Mouse (Mus musculus): ENCODE measurements around the gene Trmt11. TPM values are rescaled to one million over a fixed set of nuclear protein-coding genes. Genes with fewer than 3 reads are reported as not detected.

Gene Trmt11
- total RNA-seq, 1 experiment, result 21.9 TPM

DNA sequence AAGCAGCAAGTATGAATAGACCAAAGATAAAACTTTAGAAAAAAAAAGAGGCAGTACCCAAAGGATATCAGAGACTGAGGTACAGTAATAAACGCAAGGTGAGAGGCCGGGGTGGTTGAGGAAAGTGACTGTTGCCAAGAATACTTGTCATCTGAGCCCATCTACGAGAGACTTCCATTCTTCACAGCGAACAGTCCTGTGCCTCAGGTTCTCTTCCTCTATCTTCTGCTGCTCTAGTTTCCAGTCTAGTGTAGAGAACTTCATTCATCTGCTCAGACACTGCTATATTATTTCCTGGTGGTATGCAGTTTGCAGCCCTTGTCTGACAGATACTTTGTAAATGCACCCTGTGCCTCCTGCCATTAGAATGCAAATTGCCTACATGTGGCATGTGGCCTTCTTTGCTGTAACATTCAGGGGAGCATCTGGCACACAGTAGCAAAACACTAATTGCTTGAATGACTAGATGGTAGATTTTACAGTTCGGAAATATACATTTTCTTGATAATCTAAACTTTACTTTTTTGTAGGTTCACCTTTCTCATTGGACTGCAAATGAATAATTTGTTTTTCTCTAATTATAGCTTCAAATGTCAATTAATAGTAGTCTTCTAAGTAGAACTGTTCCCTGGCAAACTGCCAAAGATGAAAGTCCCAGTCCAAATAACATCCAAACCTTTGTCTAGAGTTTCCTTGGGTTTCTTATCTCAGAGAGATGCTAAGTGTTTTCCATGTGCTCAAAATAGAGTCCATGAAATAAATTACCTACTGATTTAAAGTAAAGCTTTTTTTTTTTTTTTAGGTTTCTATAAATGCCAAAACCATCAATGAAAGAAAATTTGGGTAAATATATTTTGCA is 23.8 kb upstream of the Trmt11 start:
- H3K36me3 ChIP-seq (ENCODE audit: control insufficient read depth, insufficient read depth, low read length, poor library complexity, severe bottlenecking), result no peaks in the 10 kb centered on the region; the same call in 1 of the 2 replicates
- peaks cover 2 to 7% of the 10 kb centered on the region in 2 experiments; a peak in 3 of 4 replicates for H3K4me1 ChIP-seq (ENCODE audit: control insufficient read depth in 2 of 2, insufficient read depth in 2 of 2, low read length in 2 of 2, poor library complexity in 1 of 2)
- no peak overlapping the region for H3K9ac ChIP-seq (ENCODE audit: insufficient read depth, low read depth, low read length, poor library complexity, severe bottlenecking)
- in situ Hi-C loops (cut with MboI; ENCODE audit: low sequenced_read_pairs in 2 of 2, unreplicated experiment in 2 of 2), result loop anchor here in 1 of 2 experiments (10.0 to 25.0 kb wide), 2 partner anchors 180 to 688 kb away; partner anchors contain the start of genes Hddc2 and Ncoa7
- no peak overlapping the region for H3K4me3 ChIP-seq (ENCODE audit: insufficient read depth in 1 of 2, low read depth in 1 of 2, low read length in 2 of 2, poor library complexity in 1 of 2, severe bottlenecking in 1 of 2)
- no peak for DNase-seq (ENCODE audit: low read depth, low spot score)
- TF ChIP-seq CHD2 (IDR thresholded peaks at IDR 0.05; ENCODE audit: low read depth, low read length), result no peak
- TF ChIP-seq ZNF384 (IDR thresholded peaks at IDR 0.05; ENCODE audit: low read depth, low read length), result no peak
- TF ChIP-seq HCFC1 (IDR thresholded peaks at IDR 0.05; ENCODE audit: borderline replicate concordance, insufficient read depth, low read length), result no peak
- TF ChIP-seq ZC3H11A (IDR thresholded peaks at IDR 0.05; ENCODE audit: borderline replicate concordance, low read depth, low read length), result no peak
- TF ChIP-seq MAFK (IDR thresholded peaks at IDR 0.05; ENCODE audit: insufficient read depth, low read depth, low read length), result no peak
- H3K27ac ChIP-seq (ENCODE audit: insufficient read depth, low read depth, low read length, poor library complexity, severe bottlenecking), result no peak overlapping the region
- no peaks in the 10 kb centered on the region for H3K9me3 ChIP-seq (ENCODE audit: control insufficient read depth, insufficient read depth, low read depth, low read length)

DNA sequence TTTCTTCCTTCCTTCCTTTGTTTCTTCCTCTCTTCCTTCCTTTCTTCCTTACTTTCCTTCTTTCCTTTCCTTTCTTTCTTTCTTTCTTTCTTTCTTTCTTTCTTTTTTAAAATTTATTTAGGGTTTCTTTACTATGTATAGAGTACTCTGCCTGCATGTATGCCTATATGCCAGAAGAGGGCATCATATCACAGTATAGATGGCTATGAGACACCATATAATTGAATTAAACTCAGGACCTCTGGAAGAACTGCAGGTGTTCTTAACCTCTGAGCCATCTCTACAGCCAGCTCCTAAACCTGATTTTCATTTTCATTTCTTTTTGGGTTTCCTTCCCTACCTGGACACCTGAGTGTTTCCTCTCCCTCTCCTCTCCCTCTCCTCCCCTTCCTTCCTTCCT is 22.4 kb upstream of the Trmt11 start:
- Histone ChIP-seq H3K4me1 (ENCODE audit: control insufficient read depth in 2 of 2, insufficient read depth in 2 of 2, low read length in 2 of 2, poor library complexity in 1 of 2) (peaks cover 2 to 7% of the 10 kb centered on the region in 2 experiments; a peak in 3 of 4 replicates), H3K27ac (ENCODE audit: insufficient read depth, low read depth, low read length, poor library complexity, severe bottlenecking) (no peak overlapping the region), H3K9me3 (ENCODE audit: control insufficient read depth, insufficient read depth, low read depth, low read length) (no peaks in the 10 kb centered on the region), H3K36me3 (ENCODE audit: control insufficient read depth, insufficient read depth, low read length, poor library complexity, severe bottlenecking) (no peaks in the 10 kb centered on the region), H3K9ac (ENCODE audit: insufficient read depth, low read depth, low read length, poor library complexity, severe bottlenecking) (no peak overlapping the region), H3K4me3 (ENCODE audit: insufficient read depth in 1 of 2, low read depth in 1 of 2, low read length in 2 of 2, poor library complexity in 1 of 2, severe bottlenecking in 1 of 2) (no peak overlapping the region)
- TF ChIP-seq HCFC1 (IDR thresholded peaks at IDR 0.05; ENCODE audit: borderline replicate concordance, insufficient read depth, low read length) (no peak), ZC3H11A (IDR thresholded peaks at IDR 0.05; ENCODE audit: borderline replicate concordance, low read depth, low read length) (peak; percentile 51; the same call in 1 of the 2 replicates), MAFK (IDR thresholded peaks at IDR 0.05; ENCODE audit: insufficient read depth, low read depth, low read length) (no peak), ZNF384 (IDR thresholded peaks at IDR 0.05; ENCODE audit: low read depth, low read length) (no peak), CHD2 (IDR thresholded peaks at IDR 0.05; ENCODE audit: low read depth, low read length) (no peak)
- DNase-seq (ENCODE audit: low read depth, low spot score), result no peak
- in situ Hi-C loops (cut with MboI; ENCODE audit: low sequenced_read_pairs in 2 of 2, unreplicated experiment in 2 of 2), result loop anchor here in 1 of 2 experiments (10.0 to 25.0 kb wide), 2 partner anchors 182 to 689 kb away; partner anchors contain the start of genes Hddc2 and Ncoa7

DNA sequence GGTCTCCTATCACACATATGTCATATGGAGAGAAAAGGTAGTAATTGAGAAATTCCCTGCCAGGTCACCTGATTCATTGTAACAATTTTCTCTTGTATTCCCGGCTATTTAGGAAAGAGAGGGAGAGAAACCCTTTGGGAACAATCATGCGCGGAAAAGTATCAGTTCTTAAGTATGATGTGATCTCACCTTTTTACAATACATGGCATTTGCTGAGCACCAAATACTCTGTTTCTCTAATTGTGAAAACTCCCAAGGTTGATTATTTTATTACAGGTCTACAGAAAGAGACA is 18.3 kb upstream of the Trmt11 start:
- in situ Hi-C loops (cut with MboI; ENCODE audit: low sequenced_read_pairs in 2 of 2, unreplicated experiment in 2 of 2), result loop anchor here in 1 of 2 experiments (25.0 kb wide), 1 partner anchor 693 kb away; the partner anchor contains the start of gene Hddc2
- H3K4me3 ChIP-seq (ENCODE audit: insufficient read depth in 1 of 2, low read depth in 1 of 2, low read length in 2 of 2, poor library complexity in 1 of 2, severe bottlenecking in 1 of 2), result peak overlapping the region; percentile 70 to 85
- H3K9me3 ChIP-seq (ENCODE audit: control insufficient read depth, insufficient read depth, low read depth, low read length), result no peaks in the 10 kb centered on the region
- H3K9ac ChIP-seq (ENCODE audit: insufficient read depth, low read depth, low read length, poor library complexity, severe bottlenecking), result no peak overlapping the region
- no peak overlapping the region for H3K27ac ChIP-seq (ENCODE audit: insufficient read depth, low read depth, low read length, poor library complexity, severe bottlenecking)
- H3K36me3 ChIP-seq (ENCODE audit: control insufficient read depth, insufficient read depth, low read length, poor library complexity, severe bottlenecking), result no peaks in the 10 kb centered on the region
- H3K4me1 ChIP-seq (ENCODE audit: control insufficient read depth in 2 of 2, insufficient read depth in 2 of 2, low read length in 2 of 2, poor library complexity in 1 of 2), result peaks cover 0 to 5% of the 10 kb centered on the region in 2 experiments; a peak in 1 of 4 replicates
- no peak for DNase-seq (ENCODE audit: low read depth, low spot score)
- TF ChIP-seq CHD2 (IDR thresholded peaks at IDR 0.05; ENCODE audit: low read depth, low read length) (no peak), ZC3H11A (IDR thresholded peaks at IDR 0.05; ENCODE audit: borderline replicate concordance, low read depth, low read length) (no peak), ZNF384 (IDR thresholded peaks at IDR 0.05; ENCODE audit: low read depth, low read length) (no peak), MAFK (IDR thresholded peaks at IDR 0.05; ENCODE audit: insufficient read depth, low read depth, low read length) (no peak), HCFC1 (IDR thresholded peaks at IDR 0.05; ENCODE audit: borderline replicate concordance, insufficient read depth, low read length) (no peak)

DNA sequence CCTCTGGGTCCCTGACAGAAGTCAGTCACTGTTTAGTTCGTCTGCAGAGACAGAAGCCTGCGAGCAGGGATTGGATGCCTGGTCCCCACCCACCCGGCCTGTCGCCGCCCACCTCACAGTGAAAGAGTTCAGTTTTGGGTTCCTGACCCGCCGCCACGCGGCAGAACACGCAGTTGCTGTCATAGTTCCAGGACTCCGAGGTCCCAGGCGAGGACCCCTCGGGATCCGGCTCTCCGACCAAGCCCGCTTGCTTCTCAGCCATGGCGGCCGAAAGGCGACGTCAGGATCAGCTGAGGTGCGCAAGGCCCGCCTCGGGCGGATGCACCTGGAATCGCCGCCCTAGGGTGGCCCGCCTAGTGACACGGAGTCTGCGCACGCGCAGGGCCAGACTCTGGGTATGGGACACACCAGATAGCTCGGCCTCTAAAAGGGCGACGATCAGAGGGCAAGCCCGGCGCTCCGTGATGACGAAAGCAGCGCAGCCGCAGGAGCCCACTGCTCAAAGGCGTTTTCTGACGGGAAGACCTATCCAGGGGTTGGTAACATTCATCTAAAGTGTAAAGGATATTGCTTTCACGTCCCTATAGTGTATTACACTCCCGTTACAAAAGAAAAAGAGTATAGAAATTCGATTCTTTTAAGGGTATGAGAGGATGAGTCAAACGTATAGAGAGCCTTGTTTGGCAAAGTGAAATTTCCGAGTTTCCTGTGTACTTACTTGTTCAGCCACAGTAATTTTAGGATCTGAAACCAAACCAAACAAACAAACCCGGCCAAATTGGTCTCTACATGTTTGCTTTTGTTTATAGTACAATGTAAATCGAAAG is 17.8 kb upstream of the Trmt11 start:
- Histone ChIP-seq H3K27ac (ENCODE audit: insufficient read depth, low read depth, low read length, poor library complexity, severe bottlenecking) (peak overlapping the region; percentile 71), H3K36me3 (ENCODE audit: control insufficient read depth, insufficient read depth, low read length, poor library complexity, severe bottlenecking) (no peaks in the 10 kb centered on the region), H3K9me3 (ENCODE audit: control insufficient read depth, insufficient read depth, low read depth, low read length) (no peaks in the 10 kb centered on the region), H3K9ac (ENCODE audit: insufficient read depth, low read depth, low read length, poor library complexity, severe bottlenecking) (peak overlapping the region; percentile 82), H3K4me1 (ENCODE audit: control insufficient read depth in 2 of 2, insufficient read depth in 2 of 2, low read length in 2 of 2, poor library complexity in 1 of 2) (peaks cover 0 to 3% of the 10 kb centered on the region in 2 experiments; a peak in 1 of 4 replicates), H3K4me3 (ENCODE audit: insufficient read depth in 1 of 2, low read depth in 1 of 2, low read length in 2 of 2, poor library complexity in 1 of 2, severe bottlenecking in 1 of 2) (peak overlapping the region; percentile 70 to 85)
- TF ChIP-seq MAFK (IDR thresholded peaks at IDR 0.05; ENCODE audit: insufficient read depth, low read depth, low read length), result no peak
- TF ChIP-seq CHD2 (IDR thresholded peaks at IDR 0.05; ENCODE audit: low read depth, low read length), result no peak
- no peak for TF ChIP-seq ZNF384 (IDR thresholded peaks at IDR 0.05; ENCODE audit: low read depth, low read length)
- peak; percentile 84 for TF ChIP-seq HCFC1 (IDR thresholded peaks at IDR 0.05; ENCODE audit: borderline replicate concordance, insufficient read depth, low read length)
- 0 out of 2 replicates have a peak, but pooled peaks have one; percentile 25 for TF ChIP-seq ZC3H11A (IDR thresholded peaks at IDR 0.05; ENCODE audit: borderline replicate concordance, low read depth, low read length)
- in situ Hi-C loops (cut with MboI; ENCODE audit: low sequenced_read_pairs in 2 of 2, unreplicated experiment in 2 of 2), result loop anchor here in 1 of 2 experiments (25.0 kb wide), 1 partner anchor 694 kb away; the partner anchor contains the start of gene Hddc2
- DNase-seq (ENCODE audit: low read depth, low spot score), result peak; percentile 94

All from ES-E14 (cell line).